Mouse (Mus musculus): ENCODE measurements around the gene Iars2.

The Iars2 gene

GRCm38 (mm10) chr1:185275976-185276375, 53.2 kb downstream of the Iars2 start:
- DNase-seq = no peak

- peak; percentile 23 for DNase-seq
Observed at GRCm38 (mm10) chr1:185274819-185275545, 54.2 kb downstream of the Iars2 start.

DNA sequence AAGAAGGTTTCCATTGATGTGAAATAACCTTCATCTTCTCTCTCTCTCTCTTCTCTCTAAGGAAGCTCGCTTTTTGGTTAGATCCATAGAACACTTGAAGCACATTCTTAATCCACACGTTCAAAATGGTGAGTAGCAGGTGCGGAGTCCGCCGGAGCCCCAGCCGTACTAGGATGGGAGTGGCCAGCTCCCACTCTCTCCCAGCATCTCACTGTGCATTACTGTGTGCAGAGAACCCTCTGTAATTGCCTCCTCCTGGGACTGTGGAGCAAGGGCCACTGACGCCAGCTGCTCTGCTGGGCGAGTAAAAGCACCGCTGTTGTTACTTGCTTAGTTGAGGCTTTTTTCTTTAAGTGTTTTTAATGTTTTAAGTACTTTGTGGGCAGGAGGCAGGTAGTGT, 57.8 kb downstream of the Iars2 start:
- DNase-seq = no peak

- DNase-seq = no peak
Observed at GRCm38 (mm10) chr1:185270403-185271097, 58.6 kb downstream of the Iars2 start.

DNA sequence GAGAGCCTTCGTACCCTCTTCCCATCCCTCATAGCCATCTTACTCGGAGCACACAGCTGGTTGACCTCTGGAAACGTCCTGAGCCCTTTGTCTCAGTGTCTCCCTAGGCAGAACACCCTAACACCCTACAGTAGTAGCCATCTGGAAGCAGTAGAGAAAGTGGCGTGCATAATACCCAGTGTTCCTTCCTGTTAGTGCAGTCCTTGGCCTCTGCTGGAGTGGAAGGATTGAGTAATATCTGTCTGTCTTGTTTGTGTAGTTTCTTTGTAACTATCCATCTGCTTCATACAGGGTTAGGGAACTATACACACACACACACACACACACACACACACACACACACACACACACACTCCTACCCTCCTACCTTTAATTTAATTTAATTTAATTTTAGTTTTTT, 60.5 kb downstream of the Iars2 start:
- no peak for DNase-seq

DNA sequence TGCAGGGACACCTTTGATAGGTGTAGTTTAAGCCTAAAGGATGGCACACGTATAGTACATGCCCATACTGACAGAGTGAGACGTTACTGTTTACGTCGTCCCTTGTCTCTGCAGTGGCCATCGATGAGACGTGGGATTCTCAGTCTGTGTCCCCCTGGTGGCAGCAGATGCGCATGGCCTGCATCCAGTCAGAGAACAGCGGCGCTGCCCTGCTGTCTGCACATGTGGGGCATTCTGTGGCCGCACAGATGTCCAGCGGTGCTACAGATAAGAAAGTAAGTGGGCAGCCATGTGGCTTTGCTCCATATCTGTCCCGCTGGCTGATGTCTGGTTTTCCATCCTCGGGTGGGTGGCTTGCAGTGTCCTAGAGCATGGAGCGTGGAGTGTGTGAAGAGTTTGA, 66.6 kb downstream of the Iars2 start:
- no peak for DNase-seq

- DNase-seq = peak; percentile 52
Observed at GRCm38 (mm10) chr1:185256753-185257152, 72.4 kb downstream of the Iars2 start.

DNA sequence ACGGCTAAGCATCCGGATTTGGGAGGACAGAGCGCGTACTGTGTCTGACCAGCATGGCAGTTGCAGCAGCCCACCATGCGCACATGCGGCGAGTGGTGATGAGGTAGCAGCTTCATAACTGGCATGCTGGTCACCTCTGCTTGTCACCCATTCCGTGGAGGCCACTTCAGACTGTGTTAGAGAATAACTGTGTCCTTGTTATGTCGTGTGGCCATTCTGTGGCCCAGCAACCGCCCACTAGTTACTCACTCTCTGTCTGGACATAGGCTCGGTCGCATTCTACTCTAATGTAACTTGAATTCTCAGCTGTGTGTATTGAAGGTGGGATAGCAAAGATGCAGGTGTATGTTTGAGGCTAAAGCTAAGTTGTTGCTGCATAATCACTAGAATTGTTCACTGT, 73.9 kb downstream of the Iars2 start:
- DNase-seq = no peak

DNA sequence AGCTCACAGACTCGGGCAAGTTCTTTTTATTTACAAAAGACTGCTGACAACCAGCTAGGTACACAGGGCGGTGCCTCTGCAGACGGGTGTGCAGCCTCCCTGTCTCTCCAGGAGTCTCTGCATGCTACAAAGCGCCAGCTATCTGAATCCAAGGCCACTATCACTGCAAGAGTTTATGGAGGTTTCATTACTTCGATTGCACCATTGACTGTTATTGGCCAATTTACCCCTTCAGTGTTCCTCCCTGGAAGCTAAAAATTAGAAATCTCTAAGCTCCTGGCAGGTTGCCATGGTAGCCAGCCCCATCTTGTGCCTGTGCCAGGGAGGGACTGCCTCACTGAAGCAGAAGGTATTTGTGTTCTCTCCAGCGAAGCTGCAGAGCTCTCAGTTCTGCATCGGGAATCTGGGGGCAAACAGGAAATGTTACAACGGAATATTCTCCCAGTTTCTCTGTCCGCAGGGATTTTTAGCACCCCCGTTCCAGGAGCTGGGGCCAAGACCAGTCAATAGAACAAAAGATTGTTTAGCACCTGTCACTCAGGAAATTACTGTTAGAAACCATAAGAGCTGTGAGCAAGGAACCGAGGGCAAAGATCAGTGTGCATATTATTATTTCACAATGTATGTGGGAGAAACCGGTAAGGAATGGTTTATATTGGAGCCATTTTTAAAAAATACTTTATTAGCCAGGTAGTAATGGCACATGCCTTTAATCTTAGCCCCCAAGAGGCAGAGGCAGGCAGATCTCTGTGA, 75.9 kb downstream of the Iars2 start:
- DNase-seq = peak; percentile 19

DNA sequence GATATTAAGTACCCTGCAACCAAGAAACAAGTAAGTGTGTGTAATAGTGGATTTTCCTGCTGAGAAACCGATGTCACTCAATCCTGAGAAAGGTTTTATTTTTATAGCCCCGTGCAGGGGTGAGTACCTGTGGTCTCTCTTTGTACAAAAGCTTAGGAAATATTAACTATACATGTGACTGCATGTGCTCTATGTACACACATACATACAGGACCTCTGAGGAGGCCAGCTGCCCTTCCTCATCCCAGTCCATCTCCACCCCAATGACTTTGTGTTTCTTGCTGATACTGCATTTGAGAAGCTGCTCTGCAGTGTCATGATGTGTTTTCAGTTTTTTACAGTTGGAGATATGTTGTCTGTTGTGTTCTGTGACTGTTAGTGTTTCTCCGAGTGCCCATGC, 76.8 kb downstream of the Iars2 start:
- no peak for DNase-seq

DNA sequence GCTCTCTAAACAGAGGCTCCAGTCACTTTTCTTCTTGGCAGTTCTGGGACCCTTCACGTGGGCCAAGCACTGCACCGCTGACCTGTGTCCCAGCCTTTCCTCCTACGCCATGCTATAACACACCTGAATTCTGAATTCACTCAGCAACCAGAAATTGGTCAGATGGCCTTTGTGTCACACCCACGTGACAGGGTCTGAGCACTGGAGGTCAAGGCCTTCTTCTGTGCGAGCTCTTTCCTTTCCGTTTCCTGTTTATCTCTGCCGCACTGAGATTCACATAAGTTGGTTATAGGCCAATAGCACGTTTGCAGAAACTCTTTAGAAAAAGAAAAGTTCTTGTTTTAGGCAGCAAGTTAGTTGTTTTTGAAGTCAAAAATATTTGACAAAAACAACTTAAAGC, 80.5 kb downstream of the Iars2 start:
- peak; percentile 24 for DNase-seq

GRCm38 (mm10) chr1:185247429-185248085, 81.6 kb downstream of the Iars2 start:
- peak; percentile 24 for DNase-seq

DNA sequence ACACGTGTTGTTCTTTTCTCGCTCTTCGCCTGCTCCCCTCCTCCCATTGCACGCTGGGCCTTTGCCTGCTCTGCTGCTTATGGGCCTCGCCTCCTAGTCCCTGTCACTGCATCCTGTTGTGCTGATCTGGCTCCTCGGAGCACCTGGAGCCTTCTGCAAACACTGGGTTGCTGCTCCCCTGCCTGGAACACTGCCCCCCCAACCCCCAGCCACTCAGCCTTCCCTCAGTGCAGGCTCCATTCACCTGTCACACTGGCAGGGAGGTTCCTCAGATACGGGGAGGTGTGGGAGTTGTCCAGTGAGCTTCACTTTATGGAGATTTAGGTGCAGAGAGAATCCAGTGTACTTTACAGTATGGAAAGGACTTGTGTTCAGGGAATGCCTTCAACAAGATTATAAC, 83.7 kb downstream of the Iars2 start:
- DNase-seq = no peak

DNA sequence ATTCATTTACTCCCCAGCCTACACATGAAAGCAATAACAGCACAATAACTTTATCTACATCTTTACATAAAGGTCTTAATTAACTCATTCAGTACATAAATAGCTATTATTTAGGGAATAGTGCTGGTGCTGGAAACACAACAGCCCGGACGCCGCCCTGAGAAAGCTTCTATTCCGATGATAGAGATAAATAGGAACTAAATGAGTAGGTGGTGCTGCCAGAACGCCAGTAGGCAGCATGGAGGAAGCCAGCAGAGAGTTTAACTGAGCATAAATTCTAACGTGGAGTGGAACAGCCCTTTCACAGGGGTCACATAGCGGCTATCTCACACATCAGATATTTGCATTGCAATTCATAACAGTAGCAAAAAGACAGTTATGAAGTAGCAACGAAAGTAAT, 86.2 kb downstream of the Iars2 start:
- no peak for DNase-seq

GRCm38 (mm10) chr1:185236530-185236929, 92.7 kb downstream of the Iars2 start:
- DNase-seq = no peak

DNA sequence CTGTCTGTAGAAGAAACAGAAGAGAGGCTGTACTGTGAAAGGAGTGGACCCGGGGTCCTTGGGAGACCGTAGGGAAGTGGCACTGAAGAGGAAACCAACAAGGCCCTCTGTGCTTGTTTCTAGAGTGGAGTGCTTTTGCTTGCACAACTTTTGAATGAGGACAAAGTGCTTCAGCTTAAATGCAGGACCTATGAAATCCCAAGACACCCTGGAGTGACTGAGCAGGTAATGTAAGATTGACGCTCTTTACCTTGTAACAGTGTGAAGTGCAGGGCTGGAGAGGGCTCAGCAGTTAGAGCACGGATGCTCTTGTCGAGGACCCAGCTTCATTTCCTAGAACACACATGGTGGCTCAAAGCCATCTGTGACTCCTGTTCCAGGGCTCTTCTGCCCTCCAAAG, 93.4 kb downstream of the Iars2 start:
- no peak for DNase-seq
